Mouse (Mus musculus) neural tube, embryonic 10.5 days (tissue): ENCODE data around the gene Tlcd1.
A peak's percentile ranks its signal among the peaks of the same experiment; 100 is the strongest.
"Not testable (repeated sequence)": the region's sequence is repeated elsewhere in the genome, so short reads cannot be mapped to it uniquely, and the experiment has no call there.

Source experiments
- DNase-seq: peaks from one replicate; pipeline ENCODE4 v3.0.0-alpha.2; 2017; ENCODE audit warnings: low spot score; ENCODE audit errors: extremely low spot score

The Tlcd1 gene

GRCm38 (mm10) chr11:78176402-78176862 is at the start of gene Tlcd1, which contains the start of gene Nek8:
Gene Tlcd1 (plus strand): TSS chr11:78176711.
Gene Nek8 (minus strand): TSS chr11:78176675.
- peak; percentile 90 for DNase-seq

- no peak for DNase-seq
Observed at GRCm38 (mm10) chr11:78126739-78127138, 49.8 kb upstream of the Tlcd1 start.

GRCm38 (mm10) chr11:78129458-78129857 is 47.1 kb upstream of the Tlcd1 start:
- no peak for DNase-seq

GRCm38 (mm10) chr11:78133915-78134314 is 42.6 kb upstream of the Tlcd1 start:
- DNase-seq: no peak

- DNase-seq: no peak
Observed at GRCm38 (mm10) chr11:78134344-78134743, 42.2 kb upstream of the Tlcd1 start.

GRCm38 (mm10) chr11:78135314-78135713 is 41.2 kb upstream of the Tlcd1 start:
- DNase-seq: not testable (repeated sequence)

- no peak for DNase-seq
Observed at GRCm38 (mm10) chr11:78136132-78136531, 40.4 kb upstream of the Tlcd1 start.

GRCm38 (mm10) chr11:78137584-78137983 is 38.9 kb upstream of the Tlcd1 start:
- no peak for DNase-seq

- DNase-seq: no peak
Observed at GRCm38 (mm10) chr11:78138023-78138422, 38.5 kb upstream of the Tlcd1 start.

GRCm38 (mm10) chr11:78140665-78141064 is 35.8 kb upstream of the Tlcd1 start:
- no peak for DNase-seq

- no peak for DNase-seq
Observed at GRCm38 (mm10) chr11:78143520-78143919, 33.0 kb upstream of the Tlcd1 start.

GRCm38 (mm10) chr11:78146168-78146567 is 30.3 kb upstream of the Tlcd1 start:
- no peak for DNase-seq

- DNase-seq: no peak
Observed at GRCm38 (mm10) chr11:78146707-78147543, 29.6 kb upstream of the Tlcd1 start.

- DNase-seq: no peak
Observed at GRCm38 (mm10) chr11:78151161-78151560, 25.4 kb upstream of the Tlcd1 start.

- no peak for DNase-seq
Observed at GRCm38 (mm10) chr11:78152299-78153231, 23.9 kb upstream of the Tlcd1 start.

- DNase-seq: no peak
Observed at GRCm38 (mm10) chr11:78153778-78154177, 22.7 kb upstream of the Tlcd1 start.

- DNase-seq: no peak
Observed at GRCm38 (mm10) chr11:78155674-78156073, 20.8 kb upstream of the Tlcd1 start.

GRCm38 (mm10) chr11:78156156-78156699 is 20.3 kb upstream of the Tlcd1 start:
- no peak for DNase-seq

- DNase-seq: peak; percentile 72
Observed at GRCm38 (mm10) chr11:78159096-78159495, 17.4 kb upstream of the Tlcd1 start.

GRCm38 (mm10) chr11:78159557-78159956 is 17.0 kb upstream of the Tlcd1 start:
- DNase-seq: no peak

- DNase-seq: no peak
Observed at GRCm38 (mm10) chr11:78160171-78160570, 16.3 kb upstream of the Tlcd1 start.

GRCm38 (mm10) chr11:78160675-78161074 is 15.8 kb upstream of the Tlcd1 start:
- no peak for DNase-seq
